Mouse (Mus musculus) inflammation-experienced regulatory T-cells, adult 6 months (primary cell): ENCODE data around the gene Dyrk1a. TPM values are rescaled to one million over a fixed set of nuclear protein-coding genes. Genes with fewer than 3 reads are reported as not detected.

ENCODE experiments used
- ATAC-seq: one replicate; pipeline ENCODE4 v1.8.0; 2017
- polyA plus RNA-seq, 3 experiments: library from polyadenylated mRNA; unstranded; fragments of 100-300 nt; shearing (Covaris generic); gene quantifications; one replicate each; pipeline ENCODE4 v1.2.1; 2017

The Dyrk1a gene
- polyA plus RNA-seq, 3 experiments from 2014 or later, result 22.3 to 29.7 (median 25.2) TPM

GRCm38 (mm10) chr16:94591536-94591935, 21.7 kb downstream of the Dyrk1a start:
- ATAC-seq, result no peak

GRCm38 (mm10) chr16:94596633-94597032, 26.8 kb downstream of the Dyrk1a start:
- no peak for ATAC-seq

GRCm38 (mm10) chr16:94597640-94598039, 27.8 kb downstream of the Dyrk1a start:
- ATAC-seq, result no peak

GRCm38 (mm10) chr16:94599977-94600724, 30.3 kb downstream of the Dyrk1a start:
- ATAC-seq, result no peak

GRCm38 (mm10) chr16:94601089-94601488, 31.3 kb downstream of the Dyrk1a start:
- ATAC-seq, result no peak

GRCm38 (mm10) chr16:94601540-94601953, 31.7 kb downstream of the Dyrk1a start:
- peak; percentile 74 for ATAC-seq

GRCm38 (mm10) chr16:94602188-94602587, 32.4 kb downstream of the Dyrk1a start:
- ATAC-seq, result no peak

GRCm38 (mm10) chr16:94602730-94603129, 32.9 kb downstream of the Dyrk1a start:
- ATAC-seq, result no peak

GRCm38 (mm10) chr16:94606169-94606568, 36.4 kb downstream of the Dyrk1a start:
- no peak for ATAC-seq

GRCm38 (mm10) chr16:94607468-94607867, 37.7 kb downstream of the Dyrk1a start:
- ATAC-seq, result no peak

- peak; percentile 51 for ATAC-seq
These were observed 39.1 kb downstream of the Dyrk1a start for GRCm38 (mm10) chr16:94608706-94609594.

- ATAC-seq, result no peak
These were observed 42.8 kb downstream of the Dyrk1a start for GRCm38 (mm10) chr16:94612573-94612972.

- peak; percentile 53 for ATAC-seq
These were observed 47.4 kb downstream of the Dyrk1a start for GRCm38 (mm10) chr16:94617255-94617654.

- peak; percentile 60 for ATAC-seq
These were observed 48.7 kb downstream of the Dyrk1a start for GRCm38 (mm10) chr16:94618543-94618942.

GRCm38 (mm10) chr16:94619301-94619700, 49.5 kb downstream of the Dyrk1a start:
- no peak for ATAC-seq

- no peak for ATAC-seq
These were observed 55.1 kb downstream of the Dyrk1a start for GRCm38 (mm10) chr16:94624871-94625270.

- no peak for ATAC-seq
These were observed 55.8 kb downstream of the Dyrk1a start for GRCm38 (mm10) chr16:94625639-94626038.

GRCm38 (mm10) chr16:94627736-94628135, 57.9 kb downstream of the Dyrk1a start:
- no peak for ATAC-seq

- ATAC-seq, result no peak
These were observed 59.3 kb downstream of the Dyrk1a start for GRCm38 (mm10) chr16:94628976-94629729.

GRCm38 (mm10) chr16:94631984-94632383, 62.2 kb downstream of the Dyrk1a start:
- peak; percentile 95 for ATAC-seq

GRCm38 (mm10) chr16:94632424-94632963, 62.7 kb downstream of the Dyrk1a start:
- no peak for ATAC-seq

- no peak for ATAC-seq
These were observed 63.2 kb downstream of the Dyrk1a start for GRCm38 (mm10) chr16:94633012-94633411.

GRCm38 (mm10) chr16:94637423-94637822, 67.6 kb downstream of the Dyrk1a start:
- ATAC-seq, result no peak
